Mouse (Mus musculus) duodenum, adult 2 months (tissue): Measurements from ENCODE around the gene Zscan4e. TPM values are rescaled to one million over a fixed set of nuclear protein-coding genes. Genes with fewer than 3 reads are reported as not detected.

ENCODE experiments used
- polyA plus RNA-seq: library from polyadenylated mRNA; depleted of rRNA; stranded (reverse); fragments of >200 nt; gene quantifications from 2 replicates; pipeline ENCODE4 v1.2.3, GENCODE M21; 2012; ENCODE audit warnings: low replicate concordance; rRNA removed

Gene Zscan4e
- polyA plus RNA-seq, result not detected in 2 replicates

DNA sequence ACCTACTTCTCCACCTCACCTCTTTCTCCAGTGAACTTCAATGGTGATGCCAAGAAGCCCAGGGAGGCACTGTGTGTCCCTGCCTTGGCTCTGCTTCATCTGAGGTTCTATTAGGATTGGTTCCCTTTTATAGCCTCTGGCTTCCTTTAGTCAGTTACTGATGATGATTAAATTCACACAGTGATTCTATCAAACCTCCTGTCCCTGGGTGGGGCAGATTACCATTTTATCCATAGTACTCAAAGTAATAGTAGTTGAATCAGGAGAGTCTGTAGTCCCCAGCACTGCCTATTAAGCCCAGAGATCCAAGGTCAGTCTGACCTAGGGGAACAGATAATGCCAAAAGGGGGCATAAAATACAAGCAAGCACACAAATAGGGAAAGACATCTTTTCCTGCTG, at the start of gene Zscan4e:
Gene Zscan4e (minus strand): TSS at position 101 of the 400 bp plus-strand sequence.

Other genes with a start within 250 kb of the Zscan4e start
- not detected in 2 replicates for gene Zscan4-ps1, start 241.0 kb downstream of the Zscan4e start, polyA plus RNA-seq
- gene Zscan4d, start 144.5 kb downstream of the Zscan4e start, polyA plus RNA-seq, result not detected in 2 replicates
- not detected in 2 replicates for gene Zscan4f, start 87.2 kb upstream of the Zscan4e start, polyA plus RNA-seq
- not detected in 2 replicates for gene Zscan4-ps2, start 203.6 kb upstream of the Zscan4e start, polyA plus RNA-seq